Mouse (Mus musculus) embryonic fibroblast, embryonic 13.5 days (primary cell): ENCODE measurements around the gene Abcc4. TPM values are rescaled to one million over a fixed set of nuclear protein-coding genes. Genes with fewer than 3 reads are reported as not detected.

ENCODE experiments used
- H3K27ac ChIP-seq: 2 replicates; pipeline ENCODE4 v1.5.1; 2012; ENCODE audit warnings: low read length, control low read depth, inconsistent platforms; ENCODE audit not compliant: insufficient read depth
- H3K4me1 ChIP-seq: 2 replicates; pipeline ENCODE4 v1.6.1; 2011; ENCODE audit warnings: low read length; ENCODE audit not compliant: control insufficient read depth, insufficient read depth
- H3K4me3 ChIP-seq: 2 replicates; pipeline ENCODE4 v1.5.1; 2011; ENCODE audit warnings: mild to moderate bottlenecking, control low read depth, low read length; ENCODE audit not compliant: insufficient read depth
- CTCF ChIP-seq: IDR thresholded peaks from 2 replicates; pipeline ENCODE4 v1.5.1; 2011; ENCODE audit warnings: mild to moderate bottlenecking, control low read depth, low read length, moderate library complexity, borderline replicate concordance; ENCODE audit not compliant: insufficient read depth
- POLR2A ChIP-seq: IDR thresholded peaks from 2 replicates; pipeline ENCODE4 v1.6.1; 2011; ENCODE audit warnings: low read depth, mild to moderate bottlenecking, control low read depth, low read length, moderate library complexity
- polyA plus RNA-seq: library from polyadenylated mRNA; stranded (reverse); fragments of >200 nt; gene quantifications from 2 replicates; pipeline ENCODE4 v1.2.4, GENCODE M21; 2011; ENCODE audit warnings: low read depth; ENCODE audit not compliant: missing spikeins, insufficient read length

The Abcc4 gene
- 9.5 and 11.2 TPM in 2 replicates for polyA plus RNA-seq

GRCm38 (mm10) chr14:118705808-118706731 is at the start of gene Abcc4:
Gene Abcc4, minus strand, starts transcription at chr14:118706219.
- TF ChIP-seq CTCF = no peak
- peak; percentile 71 for TF ChIP-seq POLR2A
- Histone ChIP-seq H3K4me1 (0 out of 2 replicates have a peak, but pooled peaks cover 3% of the 10 kb centered on the region), H3K27ac (no peak within 1 kb of the TSS), H3K4me3 (peak within 1 kb of the TSS; percentile 62)

- Histone ChIP-seq H3K27ac (no peak overlapping the region; the same call in 1 of the 2 replicates), H3K4me3 (no peak overlapping the region), H3K4me1 (no peaks in the 10 kb centered on the region; the same call in 1 of the 2 replicates)
- TF ChIP-seq CTCF (no peak), POLR2A (no peak)
Observed at GRCm38 (mm10) chr14:118751193-118751753, 45.3 kb upstream of the Abcc4 start.

GRCm38 (mm10) chr14:118750505-118751192 is 44.6 kb upstream of the Abcc4 start:
- no peaks in the 10 kb centered on the region; the same call in 1 of the 2 replicates for H3K4me1 ChIP-seq
- no peak overlapping the region for H3K4me3 ChIP-seq

GRCm38 (mm10) chr14:118749715-118750114 is 43.7 kb upstream of the Abcc4 start:
- Histone ChIP-seq H3K4me1 (no peaks in the 10 kb centered on the region), H3K4me3 (no peak overlapping the region), H3K27ac (no peak overlapping the region)
- TF ChIP-seq POLR2A = no peak
- TF ChIP-seq CTCF = no peak

More at GRCm38 (mm10) chr14:118750505-118751192, 44.6 kb upstream of the Abcc4 start:
- no peak for TF ChIP-seq POLR2A
- TF ChIP-seq CTCF = no peak
- no peak overlapping the region; the same call in 1 of the 2 replicates for H3K27ac ChIP-seq

- H3K4me1 ChIP-seq = no peaks in the 10 kb centered on the region
- no peak overlapping the region for H3K27ac ChIP-seq
- H3K4me3 ChIP-seq = no peak overlapping the region
- no peak for TF ChIP-seq CTCF
- TF ChIP-seq POLR2A = no peak
Observed at GRCm38 (mm10) chr14:118749068-118749467, 43.0 kb upstream of the Abcc4 start.

GRCm38 (mm10) chr14:118742862-118743261 is 36.8 kb upstream of the Abcc4 start:
- Histone ChIP-seq H3K4me1 (no peaks in the 10 kb centered on the region), H3K27ac (no peak overlapping the region), H3K4me3 (no peak overlapping the region)
- TF ChIP-seq POLR2A (no peak), CTCF (no peak)

- Histone ChIP-seq H3K4me1 (no peaks in the 10 kb centered on the region), H3K27ac (no peak overlapping the region), H3K4me3 (no peak overlapping the region)
- TF ChIP-seq POLR2A (no peak), CTCF (no peak)
Observed at GRCm38 (mm10) chr14:118741780-118742179, 35.8 kb upstream of the Abcc4 start.

GRCm38 (mm10) chr14:118737251-118737888 is 31.4 kb upstream of the Abcc4 start:
- TF ChIP-seq POLR2A = no peak
- no peak for TF ChIP-seq CTCF
- Histone ChIP-seq H3K27ac (no peak overlapping the region), H3K4me3 (no peak overlapping the region), H3K4me1 (0 out of 2 replicates have a peak, but pooled peaks cover 3% of the 10 kb centered on the region)

DNA sequence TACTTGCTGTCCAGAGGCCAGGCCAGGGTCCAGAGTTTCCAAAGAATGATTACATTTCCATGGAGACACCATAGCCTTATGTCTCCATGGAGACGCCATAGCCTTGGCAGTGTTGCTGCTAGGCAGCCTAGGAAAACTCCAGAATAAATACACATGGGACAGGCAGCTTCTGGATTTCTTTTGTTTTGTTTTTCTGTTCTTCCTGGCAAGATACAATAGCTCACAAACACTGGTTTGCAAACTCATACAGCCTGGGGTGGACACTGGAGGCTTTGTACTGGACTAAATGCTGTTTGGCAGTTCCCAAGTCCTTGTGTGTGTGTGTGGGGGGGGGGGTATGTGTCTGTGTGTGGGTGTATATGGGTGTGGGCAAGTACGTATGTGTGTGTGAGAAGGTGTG is 29.1 kb upstream of the Abcc4 start:
- H3K4me1 ChIP-seq = 0 out of 2 replicates have a peak, but pooled peaks cover 3% of the 10 kb centered on the region
- TF ChIP-seq POLR2A (no peak), CTCF (no peak)
- no peak overlapping the region for H3K4me3 ChIP-seq
- H3K27ac ChIP-seq = no peak overlapping the region

- TF ChIP-seq CTCF (no peak), POLR2A (no peak)
Observed at GRCm38 (mm10) chr14:118733146-118733545, 27.1 kb upstream of the Abcc4 start.

More at GRCm38 (mm10) chr14:118733146-118733545, 27.1 kb upstream of the Abcc4 start:
- 0 out of 2 replicates have a peak, but pooled peaks cover 3% of the 10 kb centered on the region for H3K4me1 ChIP-seq
- H3K4me3 ChIP-seq = no peak overlapping the region
- H3K27ac ChIP-seq = no peak overlapping the region
